Mouse (Mus musculus) kidney, postnatal 25 days (tissue): Measurements from ENCODE around the gene Ano8.

Experiments used
- DNase-seq, 2 experiments: peaks; one replicate each; pipeline ENCODE4 v3.0.0; 2021; ENCODE audit warnings: mixed read lengths in 2 of 2

The Ano8 gene

GRCm38 (mm10) chr8:71485142-71486135 is at the start of gene Ano8:
Ano8 (minus strand) TSS chr8:71485963.
- peak; percentile 89 to 95 for DNase-seq

- DNase-seq = no peak
Observed at GRCm38 (mm10) chr8:71534263-71534810, 48.6 kb upstream of the Ano8 start.

- DNase-seq = peak; percentile 55 to 73
Observed at GRCm38 (mm10) chr8:71530735-71531467, 45.1 kb upstream of the Ano8 start.

GRCm38 (mm10) chr8:71528362-71529073 is 42.8 kb upstream of the Ano8 start:
- peak; percentile 57 to 73 for DNase-seq

- no peak for DNase-seq
Observed at GRCm38 (mm10) chr8:71527162-71527870, 41.6 kb upstream of the Ano8 start.

- DNase-seq = no peak
Observed at GRCm38 (mm10) chr8:71526272-71526671, 40.5 kb upstream of the Ano8 start.

- no peak for DNase-seq
Observed at GRCm38 (mm10) chr8:71525226-71526050, 39.7 kb upstream of the Ano8 start, which contains the start of gene Ccdc194. Ccdc194 (minus strand) TSS chr8:71525711.

- DNase-seq = peak; percentile 93 to 95
Observed at GRCm38 (mm10) chr8:71521634-71522033, 35.9 kb upstream of the Ano8 start.

- DNase-seq = peak; percentile 70 to 87
Observed at GRCm38 (mm10) chr8:71519037-71519825, 33.5 kb upstream of the Ano8 start.

GRCm38 (mm10) chr8:71516786-71517185 is 31.0 kb upstream of the Ano8 start:
- peak; percentile 43 to 79 for DNase-seq

GRCm38 (mm10) chr8:71515043-71515442 is 29.3 kb upstream of the Ano8 start:
- no peak for DNase-seq

GRCm38 (mm10) chr8:71513018-71513754 is 27.4 kb upstream of the Ano8 start:
- DNase-seq = peak; percentile 62 to 76

- peak; percentile 68 to 81 for DNase-seq
Observed at GRCm38 (mm10) chr8:71511644-71512043, 25.9 kb upstream of the Ano8 start, which contains the start of gene Plvap. Plvap (minus strand) TSS chr8:71511752.

GRCm38 (mm10) chr8:71509316-71509715 is 23.6 kb upstream of the Ano8 start:
- no peak for DNase-seq

- DNase-seq = peak; percentile 78 to 89
Observed at GRCm38 (mm10) chr8:71507589-71508104, 21.9 kb upstream of the Ano8 start.

- DNase-seq = peak in 1 of 2 experiments; percentile 48
Observed at GRCm38 (mm10) chr8:71505979-71506378, 20.2 kb upstream of the Ano8 start.

GRCm38 (mm10) chr8:71505326-71505725 is 19.6 kb upstream of the Ano8 start:
- no peak for DNase-seq

- no peak for DNase-seq
Observed at GRCm38 (mm10) chr8:71504349-71504748, 18.6 kb upstream of the Ano8 start.
